Mouse (Mus musculus): ENCODE results near the gene Knl1.

DNA sequence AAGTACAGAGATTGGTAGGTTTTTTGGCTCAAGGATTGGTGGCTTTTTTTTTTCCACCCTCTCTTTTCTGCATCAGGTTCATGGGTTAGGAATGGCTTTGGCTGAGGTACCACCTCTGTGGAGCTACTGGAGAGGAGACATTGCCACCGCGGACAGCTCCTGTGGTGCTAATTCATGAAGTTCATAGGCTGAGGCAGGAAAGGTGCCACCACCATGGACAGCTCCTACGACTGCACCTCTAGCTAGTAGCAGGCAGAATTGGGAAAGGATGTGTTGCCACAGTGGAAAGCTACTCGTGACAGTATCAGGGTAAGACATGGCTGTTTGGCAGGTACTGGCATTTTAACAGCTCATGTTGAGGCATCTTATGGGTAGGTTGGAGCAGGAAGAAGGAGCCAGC is 61.6 kb downstream of the Knl1 start:
- TF ChIP-seq CTCF (IDR thresholded peaks at IDR 0.05; ENCODE audit: borderline replicate concordance, extremely low read depth, insufficient read depth, insufficient read length), result no peak
- no peak for TF ChIP-seq POLR2A (IDR thresholded peaks at IDR 0.05; ENCODE audit: borderline replicate concordance, extremely low read depth, insufficient read depth, insufficient read length, poor library complexity, severe bottlenecking)

All from brain, embryonic 14.5 days (tissue).